Mouse (Mus musculus): ENCODE measurements around the gene Ptprr.
A peak's percentile ranks its signal among the peaks of the same experiment; 100 is the strongest.

DNA sequence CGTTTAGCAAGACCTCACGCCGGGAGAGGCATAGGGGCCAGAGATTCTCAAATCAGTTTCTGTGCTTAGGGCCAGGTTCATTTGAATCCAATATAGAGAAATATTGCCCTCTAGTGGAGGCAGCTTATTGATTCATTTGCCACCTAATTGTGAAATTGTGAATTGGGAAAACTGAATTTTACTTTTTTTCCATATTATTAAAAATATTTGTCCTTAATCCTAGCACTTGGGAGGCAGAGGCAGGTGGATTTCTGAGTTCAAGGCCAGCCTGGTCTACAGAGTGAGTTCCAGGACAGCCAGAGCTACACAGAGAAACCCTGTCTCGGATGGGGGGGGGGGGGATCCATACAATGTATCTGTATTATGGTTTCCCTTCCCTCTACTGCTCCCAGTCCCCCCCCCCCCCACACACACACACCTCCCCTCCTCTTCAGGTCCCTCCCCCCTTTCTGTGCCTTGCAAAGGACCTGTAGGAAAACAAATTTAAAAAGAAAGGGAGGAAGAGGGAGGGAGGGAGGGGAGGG is 179.5 kb downstream of the Ptprr start:
- TF ChIP-seq CTCF (conservative IDR thresholded peaks at IDR 0.05; ENCODE audit: low read length) (peak; percentile 57), NANOG (IDR thresholded peaks at IDR 0.05; ENCODE audit: borderline replicate concordance, low read length) (no peak), POU5F1 (IDR thresholded peaks at IDR 0.05; ENCODE audit: borderline replicate concordance, low read length) (no peak)

Data from E14TG2a.4 (cell line).